Mouse (Mus musculus) MEL (cell line): ENCODE results near the gene Crygc.

ENCODE experiments used
- CTCF ChIP-seq, 3 experiments: IDR thresholded peaks in 2 of 3; conservative IDR thresholded peaks in 1 of 3; 2 replicates each; pipeline ENCODE4 v1.5.1; 2011 to 2012; ENCODE audit warnings: low read length in 3 of 3, low read depth in 2 of 3, mild to moderate bottlenecking in 2 of 3, improper control_type of control experiment in 1 of 3, inconsistent platforms in 1 of 3, mixed read lengths in 1 of 3, moderate library complexity in 1 of 3; ENCODE audit not compliant: control insufficient read depth in 1 of 3, insufficient read depth in 1 of 3, poor library complexity in 1 of 3, severe bottlenecking in 1 of 3
- HCFC1 ChIP-seq: IDR thresholded peaks from 2 replicates; pipeline ENCODE4 v1.6.1; 2012; ENCODE audit warnings: low read depth, mild to moderate bottlenecking, inconsistent platforms, low read length, improper control_type of control experiment, moderate library complexity
- JUND ChIP-seq: IDR thresholded peaks from 2 replicates; pipeline ENCODE4 v1.6.1; 2011; ENCODE audit warnings: low read depth, mild to moderate bottlenecking, improper control_type of control experiment, low read length
- KAT2A ChIP-seq: conservative IDR thresholded peaks from 2 replicates; pipeline ENCODE4 v1.6.1; 2012; ENCODE audit warnings: low read depth, low read length, improper control_type of control experiment, inconsistent platforms
- POLR2AphosphoS5 ChIP-seq: IDR thresholded peaks from 2 replicates; pipeline ENCODE4 v1.6.1; 2012; ENCODE audit warnings: low read depth, borderline replicate concordance, mild to moderate bottlenecking, inconsistent platforms, low read length, moderate library complexity, mixed read lengths
- ZMIZ1 ChIP-seq: IDR thresholded peaks from 2 replicates; pipeline ENCODE4 v1.6.1; 2012; ENCODE audit warnings: low read depth, mild to moderate bottlenecking, inconsistent platforms, low read length, improper control_type of control experiment, moderate library complexity

- TF ChIP-seq POLR2AphosphoS5 (no peak), JUND (no peak), CTCF (IDR thresholded peaks at IDR 0.05 in 2 of 3, conservative IDR thresholded peaks at IDR 0.05 in 1 of 3; ENCODE audit: control insufficient read depth in 1 of 3, insufficient read depth in 1 of 3, low read depth in 2 of 3, low read length in 3 of 3, poor library complexity in 1 of 3, severe bottlenecking in 1 of 3) (no peak), HCFC1 (no peak), ZMIZ1 (no peak), KAT2A (no peak)
These were observed 9.3 kb downstream of the Crygc start for GRCm38 (mm10) chr1:65064201-65064600.
